Mouse (Mus musculus) liver, embryonic 12.5 days (tissue): Measurements from ENCODE around the gene Lin9. TPM values are rescaled to one million over a fixed set of nuclear protein-coding genes. Genes with fewer than 3 reads are reported as not detected.
"Not testable (repeated sequence)": the region's sequence is repeated elsewhere in the genome, so short reads cannot be mapped to it uniquely, and the experiment has no call there.

Source experiments
- ATAC-seq: fragments of 200-750 bp; cut with Nextera tagmentation; 2 replicates; pipeline ENCODE4 v1.8.0; 2017; ENCODE audit warnings: moderate number of reproducible peaks, mild to moderate bottlenecking, moderate library complexity
- H3K27ac ChIP-seq: fragments of 300-500 bp; sonication (generic); 2 replicates; pipeline ENCODE4 v1.5.1; 2016; ENCODE audit warnings: mild to moderate bottlenecking
- H3K27me3 ChIP-seq: fragments of 300-500 bp; sonication (generic); replicated peaks from 2 replicates; pipeline ENCODE4 v1.6.1; 2016; ENCODE audit warnings: mild to moderate bottlenecking, moderate library complexity
- H3K36me3 ChIP-seq: fragments of 300-500 bp; sonication (generic); 2 replicates; pipeline ENCODE4 v1.6.1; 2016; ENCODE audit warnings: mild to moderate bottlenecking, moderate library complexity
- H3K4me1 ChIP-seq: fragments of 300-500 bp; sonication (generic); 2 replicates; pipeline ENCODE4 v1.6.1; 2016
- H3K4me2 ChIP-seq: fragments of 300-500 bp; sonication (generic); 2 replicates; pipeline ENCODE4 v1.6.1; 2016; ENCODE audit warnings: mild to moderate bottlenecking, moderate library complexity
- H3K4me3 ChIP-seq: fragments of 300-500 bp; sonication (generic); 2 replicates; pipeline ENCODE4 v1.5.1; 2016; ENCODE audit warnings: mild to moderate bottlenecking, moderate library complexity
- H3K9ac ChIP-seq: fragments of 300-500 bp; sonication (generic); 2 replicates; pipeline ENCODE4 v1.6.1; 2016; ENCODE audit warnings: mild to moderate bottlenecking, moderate library complexity
- H3K9me3 ChIP-seq: fragments of 300-500 bp; sonication (generic); replicated peaks from 2 replicates; pipeline ENCODE4 v1.6.1; 2016; ENCODE audit warnings: mild to moderate bottlenecking, moderate library complexity
- WGBS: fragments of 180-500 bp; shearing (Covaris S2); methylation state at CpG from one replicate; pipeline ENCODE4 v1.1.7; 2016; ENCODE audit not compliant: insufficient replicate concordance; 5-methylcytosine and 5-hydroxymethylcytosine counted together
- polyA plus RNA-seq: library from polyadenylated mRNA; unstranded; fragments of >200 nt; fragmentation: Nextera tagmentation; extraction: Ambion mirVana; gene quantifications from 2 replicates; pipeline ENCODE4 v1.2.1, GENCODE M21; 2016

The Lin9 gene
- polyA plus RNA-seq = 17.5 and 18.9 TPM in 2 replicates

DNA sequence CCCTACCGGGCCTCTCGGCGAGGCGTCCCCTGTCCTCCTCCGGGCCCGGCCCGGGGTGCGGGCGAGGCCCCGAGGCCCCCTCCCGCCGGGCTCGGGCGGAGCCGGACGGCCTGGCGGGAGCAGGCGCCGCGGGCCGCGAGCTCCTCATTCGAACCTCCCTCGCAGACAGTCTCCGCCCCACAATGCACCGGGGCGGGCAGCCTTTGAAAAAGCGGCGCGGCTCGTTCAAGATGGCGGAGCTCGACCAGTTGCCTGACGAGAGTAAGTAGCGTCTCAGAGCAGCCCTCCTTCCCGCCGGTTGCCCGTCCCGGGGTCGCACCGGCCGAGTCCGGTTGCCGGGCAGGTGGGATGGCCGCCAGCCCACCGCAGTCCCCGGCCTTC lies at the start of gene Lin9:
Gene Lin9, plus strand, starts transcription at position 14 of the 381 bp plus-strand sequence.
- peaks cover 7% of the 10 kb centered on the region for H3K36me3 ChIP-seq
- H3K9ac ChIP-seq = peak within 1 kb of the TSS; percentile 99
- peak; percentile 91 for ATAC-seq
- peak within 1 kb of the TSS; percentile 91 for H3K27ac ChIP-seq
- WGBS = under 1% methylated on average over 37 of the region's 47 CpGs
- H3K9me3 ChIP-seq = no peaks in the 10 kb centered on the region
- H3K4me1 ChIP-seq = peaks cover 37% of the 10 kb centered on the region
- no peaks in the 10 kb centered on the region for H3K27me3 ChIP-seq
- peak within 1 kb of the TSS; percentile 94 for H3K4me3 ChIP-seq
- peak within 1 kb of the TSS; percentile 84 for H3K4me2 ChIP-seq

- Histone ChIP-seq H3K4me1 (no peaks in the 10 kb centered on the region), H3K27ac (no peak overlapping the region), H3K9ac (no peak overlapping the region), H3K9me3 (no peaks in the 10 kb centered on the region), H3K36me3 (peaks cover 83% of the 10 kb centered on the region), H3K4me2 (no peak overlapping the region), H3K4me3 (no peak overlapping the region), H3K27me3 (no peaks in the 10 kb centered on the region)
- 76% methylated on average over 6 of the region's 6 CpGs for WGBS
- ATAC-seq = no peak
These were observed 40.4 kb upstream of the Lin9 start for GRCm38 (mm10) chr1:180600578-180600977.

GRCm38 (mm10) chr1:180601806-180602205 lies 39.1 kb upstream of the Lin9 start:
- 46% methylated on average over 6 of the region's 6 CpGs for WGBS
- no peaks in the 10 kb centered on the region for H3K9me3 ChIP-seq
- H3K4me2 ChIP-seq = no peak overlapping the region
- ATAC-seq = no peak
- H3K36me3 ChIP-seq = peaks cover 71% of the 10 kb centered on the region
- H3K27ac ChIP-seq = no peak overlapping the region
- H3K27me3 ChIP-seq = no peaks in the 10 kb centered on the region
- H3K9ac ChIP-seq = no peak overlapping the region
- H3K4me3 ChIP-seq = no peak overlapping the region
- no peaks in the 10 kb centered on the region for H3K4me1 ChIP-seq

DNA sequence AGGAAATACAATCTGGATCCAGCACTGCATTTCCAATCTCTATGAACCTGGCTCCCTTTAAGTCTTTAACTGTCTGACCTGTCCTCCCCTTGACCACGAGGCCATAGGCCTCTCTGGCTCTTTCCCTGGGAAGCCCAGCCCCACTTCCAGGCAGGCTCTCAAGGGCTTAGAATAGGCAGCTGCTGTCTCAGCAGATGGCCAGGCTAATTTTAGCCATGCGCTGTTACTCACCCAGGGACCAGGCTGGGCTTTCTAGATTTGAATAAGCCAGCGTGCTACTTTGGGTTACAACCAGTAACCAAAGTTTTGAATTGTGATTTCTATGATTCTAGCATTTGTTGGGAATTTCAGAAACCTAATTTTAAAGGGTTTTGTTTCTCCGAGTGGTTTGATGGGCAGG lies 36.4 kb upstream of the Lin9 start:
- Histone ChIP-seq H3K9me3 (no peaks in the 10 kb centered on the region), H3K9ac (no peak overlapping the region)
- no peak for ATAC-seq

GRCm38 (mm10) chr1:180606106-180606505 lies 34.8 kb upstream of the Lin9 start:
- Histone ChIP-seq H3K27ac (no peak overlapping the region), H3K9ac (no peak overlapping the region), H3K4me2 (no peak overlapping the region), H3K36me3 (peaks cover 28% of the 10 kb centered on the region), H3K27me3 (no peaks in the 10 kb centered on the region), H3K9me3 (no peaks in the 10 kb centered on the region), H3K4me3 (no peak overlapping the region), H3K4me1 (no peaks in the 10 kb centered on the region)
- 47% methylated on average over 3 of the region's 3 CpGs for WGBS
- no peak for ATAC-seq

More for the DNA sequence above, 36.4 kb upstream of the Lin9 start:
- Histone ChIP-seq H3K36me3 (peaks cover 43% of the 10 kb centered on the region), H3K27ac (no peak overlapping the region), H3K4me3 (no peak overlapping the region), H3K27me3 (no peaks in the 10 kb centered on the region), H3K4me1 (no peaks in the 10 kb centered on the region), H3K4me2 (no peak overlapping the region)
- 63% methylated on average over 4 of the region's 4 CpGs for WGBS

- no peak overlapping the region for H3K4me3 ChIP-seq
- H3K27ac ChIP-seq = no peak overlapping the region
- no peak for ATAC-seq
- H3K36me3 ChIP-seq = peaks cover 19% of the 10 kb centered on the region
- H3K9me3 ChIP-seq = peaks cover 6% of the 10 kb centered on the region; the same call in 1 of the 2 replicates
- no peak overlapping the region for H3K9ac ChIP-seq
- H3K4me2 ChIP-seq = no peak overlapping the region
- no peaks in the 10 kb centered on the region for H3K4me1 ChIP-seq
- no peaks in the 10 kb centered on the region for H3K27me3 ChIP-seq
- 64% methylated on average over 10 of the region's 10 CpGs for WGBS
These were observed 34.0 kb upstream of the Lin9 start for GRCm38 (mm10) chr1:180606796-180607577.

- Histone ChIP-seq H3K36me3 (peaks cover 14% of the 10 kb centered on the region), H3K4me2 (no peak overlapping the region), H3K4me3 (no peak overlapping the region), H3K27me3 (no peaks in the 10 kb centered on the region), H3K27ac (no peak overlapping the region), H3K9me3 (peaks cover 6% of the 10 kb centered on the region; the same call in 1 of the 2 replicates), H3K4me1 (no peaks in the 10 kb centered on the region), H3K9ac (no peak overlapping the region)
- ATAC-seq = no peak
- 56% methylated on average over 2 of the region's 2 CpGs for WGBS
These were observed 33.4 kb upstream of the Lin9 start for GRCm38 (mm10) chr1:180607578-180607879.

GRCm38 (mm10) chr1:180611842-180612241 lies 29.1 kb upstream of the Lin9 start:
- H3K4me3 ChIP-seq, H3K9ac ChIP-seq, H3K36me3 ChIP-seq, H3K27ac ChIP-seq, ATAC-seq, H3K4me1 ChIP-seq, H3K4me2 ChIP-seq, H3K9me3 ChIP-seq, H3K27me3 ChIP-seq: not testable (repeated sequence)
- 84% methylated on average over 11 of the region's 14 CpGs for WGBS

GRCm38 (mm10) chr1:180616762-180617161 lies 24.2 kb upstream of the Lin9 start:
- 67% methylated on average over 3 of the region's 3 CpGs for WGBS
- Histone ChIP-seq H3K4me2 (no peak overlapping the region), H3K9ac (no peak overlapping the region), H3K27me3 (no peaks in the 10 kb centered on the region), H3K4me3 (no peak overlapping the region), H3K9me3 (0 out of 2 replicates have a peak, but pooled peaks cover 2% of the 10 kb centered on the region), H3K27ac (no peak overlapping the region), H3K36me3 (no peaks in the 10 kb centered on the region), H3K4me1 (no peaks in the 10 kb centered on the region)
- ATAC-seq = no peak

DNA sequence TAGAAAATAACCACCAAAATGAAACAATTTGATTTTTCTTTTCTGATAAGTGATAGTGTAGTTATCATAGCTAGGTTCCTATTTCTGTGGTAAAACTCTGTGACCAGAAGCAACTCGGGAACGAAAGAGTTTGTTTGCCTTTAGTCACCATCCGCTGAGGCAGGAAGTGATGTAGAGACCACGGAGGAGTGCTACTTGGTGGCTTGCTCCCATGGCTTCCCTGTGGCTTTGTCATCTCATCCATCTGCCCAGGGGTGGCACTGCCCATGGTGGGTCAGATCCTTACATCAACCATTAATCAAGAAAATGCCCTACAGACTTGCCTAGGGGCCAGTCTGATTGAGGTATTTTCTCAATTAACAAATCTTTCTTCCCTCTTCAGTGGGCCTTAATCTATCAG lies 18.6 kb upstream of the Lin9 start:
- H3K27me3 ChIP-seq = no peaks in the 10 kb centered on the region
- H3K4me3 ChIP-seq = no peak overlapping the region
- no peak overlapping the region for H3K4me2 ChIP-seq
- H3K9me3 ChIP-seq = peaks cover 6% of the 10 kb centered on the region
- no peak overlapping the region for H3K9ac ChIP-seq
- H3K4me1 ChIP-seq = no peaks in the 10 kb centered on the region
- ATAC-seq = no peak
- H3K27ac ChIP-seq = no peak overlapping the region
- no peaks in the 10 kb centered on the region for H3K36me3 ChIP-seq
- 40% methylated on average over 4 of the region's 4 CpGs for WGBS

DNA sequence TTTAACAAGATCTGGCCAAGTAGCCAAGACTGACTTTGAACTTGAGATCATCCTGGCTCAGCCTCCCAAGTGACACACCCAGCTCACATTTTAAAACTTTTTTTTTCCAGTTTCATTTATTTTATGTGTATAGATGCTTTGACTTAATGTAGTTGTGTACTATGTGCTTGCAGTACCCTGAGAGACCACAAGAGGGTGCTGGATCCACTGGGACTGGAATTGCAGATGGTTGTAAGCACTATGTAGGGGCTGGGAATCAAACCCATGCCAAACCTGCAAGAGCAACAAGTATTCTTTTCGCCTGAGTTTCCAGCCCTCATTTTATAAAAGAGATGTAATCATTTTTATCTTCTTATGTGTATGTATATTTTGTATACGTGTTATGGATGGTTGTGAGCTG lies 17.0 kb upstream of the Lin9 start:
- Histone ChIP-seq H3K4me1 (no peaks in the 10 kb centered on the region), H3K27me3 (no peaks in the 10 kb centered on the region), H3K36me3 (no peaks in the 10 kb centered on the region), H3K4me2 (no peak overlapping the region), H3K27ac (no peak overlapping the region), H3K9ac (no peak overlapping the region), H3K4me3 (no peak overlapping the region), H3K9me3 (peaks cover 6% of the 10 kb centered on the region)
- ATAC-seq = no peak
- WGBS = 77% methylated on average over 2 of the region's 2 CpGs

DNA sequence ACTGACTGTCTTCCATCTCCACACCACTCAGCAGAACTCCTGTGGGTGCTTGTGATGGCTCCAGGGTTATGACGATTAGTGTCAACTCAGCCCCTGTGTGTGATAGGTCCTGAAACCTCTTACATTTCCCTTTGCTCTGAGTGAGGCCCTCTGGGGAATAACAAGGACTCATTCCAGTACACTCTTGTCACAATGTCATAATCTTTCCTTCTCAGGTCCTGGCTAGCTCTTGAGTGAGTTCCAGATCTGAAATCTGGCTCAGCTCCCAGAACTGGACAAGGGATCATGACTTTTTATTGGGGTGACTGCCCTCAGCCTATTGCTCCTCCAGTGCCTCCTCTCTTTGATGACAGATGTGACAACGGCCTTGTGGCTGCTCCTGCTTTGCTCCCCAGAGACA lies 14.8 kb upstream of the Lin9 start:
- H3K4me2 ChIP-seq = no peak overlapping the region
- H3K4me3 ChIP-seq = no peak overlapping the region
- no peak overlapping the region for H3K9ac ChIP-seq
- 73% methylated on average over 2 of the region's 2 CpGs for WGBS
- H3K4me1 ChIP-seq = no peaks in the 10 kb centered on the region
- H3K36me3 ChIP-seq = no peaks in the 10 kb centered on the region
- no peaks in the 10 kb centered on the region for H3K27me3 ChIP-seq
- no peak overlapping the region for H3K27ac ChIP-seq
- peaks cover 6% of the 10 kb centered on the region for H3K9me3 ChIP-seq
- ATAC-seq = no peak

DNA sequence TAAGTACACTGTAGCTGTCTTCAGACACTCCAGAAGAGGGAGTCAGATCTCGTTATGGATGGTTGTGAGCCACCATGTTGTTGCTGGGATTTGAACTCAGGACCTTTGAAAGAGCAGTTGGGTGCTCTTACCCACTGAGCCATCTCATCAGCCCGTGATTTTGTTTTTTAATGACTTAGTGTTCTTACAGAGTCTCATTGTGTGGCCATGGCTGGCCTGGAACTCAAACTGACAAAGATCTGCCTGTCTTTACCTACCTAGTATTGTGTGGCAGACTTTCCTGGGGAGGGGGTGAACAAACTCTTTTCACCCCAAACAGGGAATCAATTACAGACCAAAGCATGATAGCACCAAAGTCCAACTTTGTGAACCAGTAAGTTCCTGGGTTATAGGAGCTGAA lies 3.2 kb upstream of the Lin9 start:
- H3K9me3 ChIP-seq, H3K36me3 ChIP-seq, ATAC-seq, H3K4me3 ChIP-seq, H3K27ac ChIP-seq, H3K27me3 ChIP-seq, H3K4me2 ChIP-seq, H3K9ac ChIP-seq: not testable (repeated sequence)
- peaks cover 26% of the 10 kb centered on the region for H3K4me1 ChIP-seq
- 74% methylated on average over 2 of the region's 2 CpGs for WGBS
